Mouse (Mus musculus) MEL (cell line): ENCODE results near the gene Rasl10a. TPM values are rescaled to one million over a fixed set of nuclear protein-coding genes. Genes with fewer than 3 reads are reported as not detected.
A peak's percentile ranks its signal among the peaks of the same experiment; 100 is the strongest.

Source experiments
- DNase-seq: peaks from one replicate; pipeline ENCODE4 v3.0.0; 2011; ENCODE audit warnings: low read depth, low spot score
- H3K27ac ChIP-seq: 2 replicates; pipeline ENCODE4 v1.5.1; 2012; ENCODE audit warnings: low read depth, mild to moderate bottlenecking, control low read depth, low read length, moderate library complexity; ENCODE audit not compliant: control insufficient read depth
- H3K27me3 ChIP-seq, 2 experiments: fragments of 150-350 bp in 1 of 2; sonication (generic) in 1 of 2; 2 replicates each; pipeline ENCODE4 v1.6.1; 2012; ENCODE audit warnings: low read length in 2 of 2, mild to moderate bottlenecking in 2 of 2, improper control_type of control experiment in 1 of 2, moderate library complexity in 1 of 2; ENCODE audit not compliant: insufficient read depth in 2 of 2, control insufficient read depth in 1 of 2
- H3K36me3 ChIP-seq, 2 experiments: 2 replicates each; pipeline ENCODE4 v1.6.1; 2012 to 2014; ENCODE audit warnings: low read length in 2 of 2, improper control_type of control experiment in 1 of 2, inconsistent platforms in 1 of 2, mild to moderate bottlenecking in 1 of 2; ENCODE audit not compliant: insufficient read depth in 2 of 2, control insufficient read depth in 1 of 2
- H3K4me1 ChIP-seq, 2 experiments: fragments of 150-350 bp in 1 of 2; sonication (generic) in 1 of 2; 2 replicates each; pipeline ENCODE4 v1.6.1; 2012; ENCODE audit warnings: low read length in 2 of 2, improper control_type of control experiment in 1 of 2, mild to moderate bottlenecking in 1 of 2; ENCODE audit not compliant: insufficient read depth in 2 of 2, control insufficient read depth in 1 of 2
- H3K4me3 ChIP-seq, 2 experiments: fragments of 150-350 bp in 1 of 2; sonication (generic) in 1 of 2; 2 replicates each; pipeline ENCODE4 v1.5.1; 2012; ENCODE audit warnings: low read depth in 2 of 2, low read length in 2 of 2, mild to moderate bottlenecking in 2 of 2, moderate library complexity in 2 of 2, control low read depth in 1 of 2, improper control_type of control experiment in 1 of 2; ENCODE audit not compliant: control insufficient read depth in 1 of 2, insufficient read depth in 1 of 2
- H3K79me2 ChIP-seq: 2 replicates; pipeline ENCODE4 v1.6.1; 2012; ENCODE audit warnings: mild to moderate bottlenecking, low read length, moderate library complexity; ENCODE audit not compliant: control insufficient read depth, poor library complexity, insufficient read depth
- H3K9ac ChIP-seq: 2 replicates; pipeline ENCODE4 v1.6.1; 2012; ENCODE audit warnings: low read depth, mild to moderate bottlenecking, control low read depth, low read length, moderate library complexity; ENCODE audit not compliant: control insufficient read depth, poor library complexity, severe bottlenecking
- H3K9me3 ChIP-seq: fragments of 150-350 bp; sonication (generic); replicated peaks from 2 replicates; pipeline ENCODE4 v1.6.1; 2012; ENCODE audit warnings: mild to moderate bottlenecking, low read length, improper control_type of control experiment, moderate library complexity; ENCODE audit not compliant: insufficient read depth
- CHD1 ChIP-seq: IDR thresholded peaks from 2 replicates; pipeline ENCODE4 v1.6.1; 2012; ENCODE audit warnings: low read depth, mild to moderate bottlenecking, inconsistent platforms, low read length, improper control_type of control experiment
- CHD2 ChIP-seq: IDR thresholded peaks from 2 replicates; pipeline ENCODE4 v1.6.1; 2011; ENCODE audit warnings: low read length, improper control_type of control experiment
- CTCF ChIP-seq, 3 experiments: IDR thresholded peaks in 2 of 3; conservative IDR thresholded peaks in 1 of 3; 2 replicates each; pipeline ENCODE4 v1.5.1; 2011 to 2012; ENCODE audit warnings: low read length in 3 of 3, low read depth in 2 of 3, mild to moderate bottlenecking in 2 of 3, improper control_type of control experiment in 1 of 3, inconsistent platforms in 1 of 3, mixed read lengths in 1 of 3, moderate library complexity in 1 of 3; ENCODE audit not compliant: control insufficient read depth in 1 of 3, insufficient read depth in 1 of 3, poor library complexity in 1 of 3, severe bottlenecking in 1 of 3
- E2F4 ChIP-seq: IDR thresholded peaks from 2 replicates; pipeline ENCODE4 v1.6.1; 2011; ENCODE audit warnings: low read depth, low read length, improper control_type of control experiment, borderline replicate concordance
- ELF1 ChIP-seq: IDR thresholded peaks from 2 replicates; pipeline ENCODE4 v1.6.1; 2014; ENCODE audit warnings: low read depth, mild to moderate bottlenecking, inconsistent platforms, low read length, improper control_type of control experiment, moderate library complexity
- EP300 ChIP-seq, 2 experiments: IDR thresholded peaks; 2 replicates each; pipeline ENCODE4 v1.6.1; 2011; ENCODE audit warnings: improper control_type of control experiment in 2 of 2, low read length in 2 of 2, low read depth in 1 of 2, mild to moderate bottlenecking in 1 of 2
- ETS1 ChIP-seq: IDR thresholded peaks from 2 replicates; pipeline ENCODE4 v1.6.1; 2012; ENCODE audit warnings: low read depth, mild to moderate bottlenecking, inconsistent platforms, low read length, improper control_type of control experiment, moderate library complexity
- GABPA ChIP-seq: IDR thresholded peaks from 2 replicates; pipeline ENCODE4 v1.6.1; 2012; ENCODE audit warnings: low read depth, mild to moderate bottlenecking, inconsistent platforms, low read length, improper control_type of control experiment, moderate library complexity
- HCFC1 ChIP-seq: IDR thresholded peaks from 2 replicates; pipeline ENCODE4 v1.6.1; 2012; ENCODE audit warnings: low read depth, mild to moderate bottlenecking, inconsistent platforms, low read length, improper control_type of control experiment, moderate library complexity
- KAT2A ChIP-seq: conservative IDR thresholded peaks from 2 replicates; pipeline ENCODE4 v1.6.1; 2012; ENCODE audit warnings: low read depth, low read length, improper control_type of control experiment, inconsistent platforms
- MAFK ChIP-seq: IDR thresholded peaks from 2 replicates; pipeline ENCODE4 v1.6.1; 2011; ENCODE audit warnings: low read depth, mild to moderate bottlenecking, low read length, improper control_type of control experiment, borderline replicate concordance
- MAX ChIP-seq: IDR thresholded peaks from 2 replicates; pipeline ENCODE4 v1.6.1; 2011; ENCODE audit warnings: low read length, improper control_type of control experiment
- MAZ ChIP-seq: IDR thresholded peaks from 2 replicates; pipeline ENCODE4 v1.6.1; 2012; ENCODE audit warnings: low read depth, mild to moderate bottlenecking, inconsistent platforms, low read length, improper control_type of control experiment
- MXI1 ChIP-seq: IDR thresholded peaks from 2 replicates; pipeline ENCODE4 v1.6.1; 2011; ENCODE audit warnings: mild to moderate bottlenecking, low read depth, low read length, improper control_type of control experiment
- MYB ChIP-seq: IDR thresholded peaks from 2 replicates; pipeline ENCODE4 v1.6.1; 2011; ENCODE audit warnings: mild to moderate bottlenecking, low read depth, low read length, improper control_type of control experiment
- NELFE ChIP-seq: IDR thresholded peaks from 2 replicates; pipeline ENCODE4 v1.6.1; 2011; ENCODE audit warnings: low read depth, low read length, improper control_type of control experiment
- NRF1 ChIP-seq: IDR thresholded peaks from 2 replicates; pipeline ENCODE4 v1.6.1; 2014; ENCODE audit warnings: low read depth, mild to moderate bottlenecking, inconsistent platforms, low read length, improper control_type of control experiment, moderate library complexity; ENCODE audit not compliant: poor library complexity, insufficient read depth, severe bottlenecking
- POLR2A ChIP-seq, 2 experiments: IDR thresholded peaks; 2 replicates each; pipeline ENCODE4 v1.6.1; 2011 to 2012; ENCODE audit warnings: low read length in 2 of 2, mild to moderate bottlenecking in 2 of 2, control low read depth in 1 of 2, improper control_type of control experiment in 1 of 2, low read depth in 1 of 2, moderate library complexity in 1 of 2; ENCODE audit not compliant: control insufficient read depth in 1 of 2, insufficient read depth in 1 of 2, poor library complexity in 1 of 2
- POLR2AphosphoS2 ChIP-seq: IDR thresholded peaks from 2 replicates; pipeline ENCODE4 v1.6.1; 2011; ENCODE audit warnings: low read length, improper control_type of control experiment
- POLR2AphosphoS5 ChIP-seq: IDR thresholded peaks from 2 replicates; pipeline ENCODE4 v1.6.1; 2012; ENCODE audit warnings: low read depth, borderline replicate concordance, mild to moderate bottlenecking, inconsistent platforms, low read length, moderate library complexity, mixed read lengths
- RAD21 ChIP-seq: IDR thresholded peaks from 2 replicates; pipeline ENCODE4 v1.6.1; 2011; ENCODE audit warnings: mild to moderate bottlenecking, low read depth, low read length, improper control_type of control experiment
- SIN3A ChIP-seq: IDR thresholded peaks from 2 replicates; pipeline ENCODE4 v1.6.1; 2012; ENCODE audit warnings: low read length, improper control_type of control experiment, inconsistent platforms
- SMC3 ChIP-seq: IDR thresholded peaks from 2 replicates; pipeline ENCODE4 v1.6.1; 2011; ENCODE audit warnings: low read depth, low read length, improper control_type of control experiment
- TBP ChIP-seq: IDR thresholded peaks from 2 replicates; pipeline ENCODE4 v1.8.0; 2011; ENCODE audit warnings: low read depth, low read length, improper control_type of control experiment
- TCF12 ChIP-seq: IDR thresholded peaks from 2 replicates; pipeline ENCODE4 v1.6.1; 2014; ENCODE audit warnings: low read depth, mild to moderate bottlenecking, inconsistent platforms, low read length, improper control_type of control experiment, moderate library complexity
- USF1 ChIP-seq: IDR thresholded peaks from 2 replicates; pipeline ENCODE4 v1.6.1; 2014; ENCODE audit warnings: low read depth, mild to moderate bottlenecking, inconsistent platforms, low read length, improper control_type of control experiment, moderate library complexity
- USF2 ChIP-seq, 2 experiments: IDR thresholded peaks; 2 replicates each; pipeline ENCODE4 v1.6.1; 2011 to 2012; ENCODE audit warnings: improper control_type of control experiment in 2 of 2, low read length in 2 of 2, borderline replicate concordance in 1 of 2, inconsistent platforms in 1 of 2, low read depth in 1 of 2, mild to moderate bottlenecking in 1 of 2; ENCODE audit not compliant: insufficient read depth in 1 of 2
- ZC3H11A ChIP-seq: IDR thresholded peaks from 2 replicates; pipeline ENCODE4 v1.6.1; 2012; ENCODE audit warnings: low read depth, mild to moderate bottlenecking, inconsistent platforms, low read length, improper control_type of control experiment
- ZKSCAN1 ChIP-seq: IDR thresholded peaks from 2 replicates; pipeline ENCODE4 v1.6.1; 2012; ENCODE audit warnings: low read depth, mild to moderate bottlenecking, inconsistent platforms, low read length, improper control_type of control experiment, moderate library complexity
- ZMIZ1 ChIP-seq: IDR thresholded peaks from 2 replicates; pipeline ENCODE4 v1.6.1; 2012; ENCODE audit warnings: low read depth, mild to moderate bottlenecking, inconsistent platforms, low read length, improper control_type of control experiment, moderate library complexity
- ZNF384 ChIP-seq: IDR thresholded peaks from 2 replicates; pipeline ENCODE4 v1.6.1; 2012; ENCODE audit warnings: low read depth, mild to moderate bottlenecking, inconsistent platforms, low read length, improper control_type of control experiment
- polyA plus RNA-seq, 2 experiments: library from polyadenylated mRNA; stranded (reverse) in 1 of 2; unstranded in 1 of 2; fragments of >175 nt in 1 of 2; fragments of >200 nt in 1 of 2; gene quantifications; 2 replicates each; pipeline versions ENCODE4 v1.2.1 to v1.2.4; 2012; ENCODE audit warnings: low replicate concordance in 2 of 2, low read depth in 1 of 2; ENCODE audit not compliant: insufficient read length in 2 of 2, insufficient read depth in 1 of 2, missing spikeins in 1 of 2
- total RNA-seq: library from RNA; depleted of rRNA; stranded (reverse); fragments of 300-350 nt; gene quantifications from 2 replicates; pipeline ENCODE4 v1.2.3, GENCODE M21; 2012

Gene Rasl10a
- total and polyA plus RNA-seq, 3 experiments = 0.23 to 1.3 TPM; not detected in 1

DNA sequence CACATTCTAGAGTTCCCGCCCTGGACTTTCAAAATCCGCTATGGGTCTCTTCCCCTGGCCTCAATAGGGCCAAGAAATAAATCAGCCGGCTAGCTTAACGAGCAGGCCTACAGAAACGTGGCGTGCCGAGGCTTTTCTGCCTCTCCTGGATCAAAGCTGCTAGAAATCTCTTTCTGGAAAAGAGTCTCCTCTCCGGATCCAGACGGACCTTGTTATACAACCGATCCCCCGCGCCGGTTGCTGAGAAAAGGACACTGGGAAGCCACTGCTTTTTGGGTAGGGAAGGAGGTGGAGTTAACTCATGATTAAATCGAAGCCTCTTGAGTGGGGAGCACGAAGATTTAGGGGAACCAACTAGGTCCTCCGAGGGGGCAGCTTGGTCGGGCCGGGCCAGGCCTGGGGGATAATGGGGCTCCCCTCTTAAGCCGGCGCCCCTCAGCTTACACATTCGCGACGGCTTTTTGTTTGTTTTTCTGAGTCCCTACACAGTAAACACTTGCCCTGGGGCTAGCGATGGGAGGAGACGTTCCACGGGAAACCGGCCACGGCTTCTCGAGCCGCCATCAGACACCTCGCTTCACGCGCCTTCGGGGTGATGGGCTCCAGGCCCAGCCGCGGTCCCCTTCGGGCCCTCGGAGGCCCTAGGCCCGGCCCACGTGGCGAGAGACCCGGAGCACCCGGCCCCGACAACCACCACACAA, 40.3 kb downstream of the Rasl10a start (continued):
- TF ChIP-seq CHD1 = peak; percentile 24; the same call in 1 of the 2 replicates
- TF ChIP-seq KAT2A = no peak
- no peak; the same call in 1 of the 2 replicates for TF ChIP-seq MAX

DNA sequence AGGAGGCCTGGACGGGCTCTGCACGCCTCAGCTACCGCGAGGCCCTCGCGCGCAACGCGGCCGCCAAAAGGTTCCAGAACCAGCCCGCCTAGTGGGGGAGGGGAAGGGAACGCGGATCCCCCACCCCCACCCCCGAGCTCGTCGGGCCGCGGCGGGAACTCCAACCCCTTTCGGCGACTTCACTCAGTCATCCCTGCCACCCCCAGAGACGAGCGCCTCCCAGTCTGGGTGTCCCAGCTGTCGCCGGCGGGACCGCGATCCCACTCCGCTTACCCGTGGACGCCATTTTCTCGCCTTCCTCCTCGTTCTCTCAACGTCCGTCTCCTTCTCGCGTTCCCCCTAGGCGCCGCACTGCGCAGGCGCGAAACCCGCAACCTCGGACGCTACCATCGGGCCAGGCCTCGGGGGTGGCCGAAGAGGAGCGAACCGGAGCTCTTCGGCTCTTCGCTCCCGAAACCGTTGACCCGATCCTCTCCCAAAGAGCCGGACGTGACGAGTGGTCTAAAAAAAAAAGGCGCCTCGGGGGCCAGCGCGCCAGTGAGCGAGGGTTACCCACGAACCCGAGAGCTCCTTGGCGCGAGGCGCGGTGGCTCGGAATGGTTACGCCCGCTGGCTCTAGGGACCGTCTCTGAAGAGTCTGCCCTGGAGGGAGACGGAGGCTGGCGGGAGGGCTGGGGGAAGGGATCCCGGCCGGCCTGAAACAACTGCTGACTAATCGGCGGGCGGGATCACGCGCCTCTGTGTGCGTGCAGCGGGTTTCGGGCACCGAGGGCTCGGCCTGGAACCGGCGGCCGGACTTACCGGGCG, 41.0 kb downstream of the Rasl10a start, which contains the start of the genes Rhbdd3 and Ewsr1:
Gene Rhbdd3 (plus strand): TSS at position 191 of the 807 bp plus-strand sequence.
Gene Ewsr1 (minus strand): TSS at position 531 of the 807 bp plus-strand sequence.
- Histone ChIP-seq H3K9ac (peak within 1 kb of the TSS; percentile 99), H3K79me2 (peaks cover 74% of the 10 kb centered on the region), H3K9me3 (no peaks in the 10 kb centered on the region), H3K4me3 (peak within 1 kb of the TSS; percentile 90 to 94)
- TF ChIP-seq USF1 (peak; percentile 74), HCFC1 (peak; percentile 82), POLR2AphosphoS2 (no peak; the same call in 1 of the 2 replicates), MAX (peak; percentile 85), NELFE (peak; percentile 52; the same call in 1 of the 2 replicates), CHD2 (peak; percentile 73), ZKSCAN1 (no peak), CTCF (IDR thresholded peaks at IDR 0.05 in 2 of 3, conservative IDR thresholded peaks at IDR 0.05 in 1 of 3; ENCODE audit: control insufficient read depth in 1 of 3, insufficient read depth in 1 of 3, low read depth in 2 of 3, low read length in 3 of 3, poor library complexity in 1 of 3, severe bottlenecking in 1 of 3) (0 out of 6 replicates have a peak, but pooled peaks of 1 of the 3 experiments have one; percentile 3), USF2 (IDR thresholded peaks at IDR 0.05; ENCODE audit: borderline replicate concordance in 1 of 2, insufficient read depth in 1 of 2, low read depth in 1 of 2, low read length in 2 of 2) (no peak), SMC3 (no peak), ETS1 (peak; percentile 77), TBP (peak; percentile 86), TCF12 (peak; percentile 68; the same call in 1 of the 2 replicates), MXI1 (peak; percentile 62; the same call in 1 of the 2 replicates), MAZ (peak; percentile 96; the same call in 1 of the 2 replicates), GABPA (no peak; the same call in 1 of the 2 replicates), ZNF384 (peak; percentile 69), ZMIZ1 (peak; percentile 76; the same call in 1 of the 2 replicates), CHD1 (peak; percentile 99), SIN3A (peak; percentile 91), KAT2A (no peak; the same call in 1 of the 2 replicates), E2F4 (0 out of 2 replicates have a peak, but pooled peaks have one; percentile 35), POLR2AphosphoS5 (0 out of 2 replicates have a peak, but pooled peaks have one; percentile 51), RAD21 (no peak), ELF1 (peak; percentile 29; the same call in 1 of the 2 replicates), MAFK (peak; percentile 63; the same call in 1 of the 2 replicates), MYB (peak; percentile 38; the same call in 1 of the 2 replicates), EP300 (IDR thresholded peaks at IDR 0.05; ENCODE audit: low read depth in 1 of 2, low read length in 2 of 2) (peak in 1 of 2 experiments; percentile 74; a peak in 2 of 4 replicates), POLR2A (IDR thresholded peaks at IDR 0.05; ENCODE audit: control insufficient read depth in 1 of 2, insufficient read depth in 1 of 2, low read depth in 1 of 2, low read length in 2 of 2, poor library complexity in 1 of 2) (peak; percentile 58 to 80; a peak in 2 of 4 replicates), ZC3H11A (no peak), NRF1 (peak; percentile 86)
- TF ChIP-seq, all 39 proteins: peak for 23
- peaks cover 21 to 40% of the 10 kb centered on the region in 2 experiments for H3K4me1 ChIP-seq
- peak within 1 kb of the TSS; percentile 97 for H3K27ac ChIP-seq
- H3K27me3 ChIP-seq = no peaks in the 10 kb centered on the region
- peak; percentile 98 for DNase-seq
- peaks cover 13 to 58% of the 10 kb centered on the region in 2 experiments for H3K36me3 ChIP-seq
